Mouse (Mus musculus) heart, embryonic 15.5 days (tissue): ENCODE data around the gene Tas1r1. TPM values are rescaled to one million over a fixed set of nuclear protein-coding genes. Genes with fewer than 3 reads are reported as not detected.

Experiments
- ATAC-seq: fragments of 200-750 bp; cut with Nextera tagmentation; replicated peaks from 2 replicates; pipeline ENCODE4 v1.8.0; 2017; ENCODE audit warnings: low read depth, moderate TSS enrichment; ENCODE audit not compliant: insufficient number of reproducible peaks, insufficient read depth, low FRiP score
- H3K27ac ChIP-seq: fragments of 300-500 bp; sonication (generic); 2 replicates; pipeline ENCODE4 v1.5.1; 2015; ENCODE audit warnings: mild to moderate bottlenecking, inconsistent platforms
- H3K27me3 ChIP-seq: fragments of 300-500 bp; sonication (generic); 2 replicates; pipeline ENCODE4 v1.6.1; 2015; ENCODE audit warnings: inconsistent platforms
- H3K36me3 ChIP-seq: fragments of 300-500 bp; sonication (generic); 2 replicates; pipeline ENCODE4 v1.6.1; 2015; ENCODE audit warnings: mild to moderate bottlenecking, inconsistent platforms
- H3K4me1 ChIP-seq: fragments of 300-500 bp; sonication (generic); replicated peaks from 2 replicates; pipeline ENCODE4 v1.6.1; 2015; ENCODE audit warnings: inconsistent platforms
- H3K4me2 ChIP-seq: fragments of 300-500 bp; sonication (generic); 2 replicates; pipeline ENCODE4 v1.6.1; 2015; ENCODE audit warnings: inconsistent platforms, mild to moderate bottlenecking, moderate library complexity
- H3K4me3 ChIP-seq: fragments of 300-500 bp; sonication (generic); 2 replicates; pipeline ENCODE4 v1.5.1; 2015; ENCODE audit warnings: mild to moderate bottlenecking, inconsistent platforms
- H3K9ac ChIP-seq: fragments of 300-500 bp; sonication (generic); 2 replicates; pipeline ENCODE4 v1.6.1; 2015; ENCODE audit warnings: mild to moderate bottlenecking, inconsistent platforms
- H3K9me3 ChIP-seq: fragments of 300-500 bp; sonication (generic); replicated peaks from 2 replicates; pipeline ENCODE4 v1.6.1; 2016; ENCODE audit warnings: inconsistent platforms
- WGBS: fragments of 180-500 bp; shearing (Covaris S2); methylation state at CpG from one replicate; pipeline ENCODE4 v1.1.7; 2015; ENCODE audit warnings: mixed read lengths; 5-methylcytosine and 5-hydroxymethylcytosine counted together
- polyA plus RNA-seq: library from polyadenylated mRNA; unstranded; fragments of >200 nt; fragmentation: Nextera tagmentation; extraction: Ambion mirVana; gene quantifications from 2 replicates; pipeline ENCODE4 v1.2.1, GENCODE M21; 2015

Gene Tas1r1
- polyA plus RNA-seq, 1 experiment from 2014 or later, result 0.25 TPM

DNA sequence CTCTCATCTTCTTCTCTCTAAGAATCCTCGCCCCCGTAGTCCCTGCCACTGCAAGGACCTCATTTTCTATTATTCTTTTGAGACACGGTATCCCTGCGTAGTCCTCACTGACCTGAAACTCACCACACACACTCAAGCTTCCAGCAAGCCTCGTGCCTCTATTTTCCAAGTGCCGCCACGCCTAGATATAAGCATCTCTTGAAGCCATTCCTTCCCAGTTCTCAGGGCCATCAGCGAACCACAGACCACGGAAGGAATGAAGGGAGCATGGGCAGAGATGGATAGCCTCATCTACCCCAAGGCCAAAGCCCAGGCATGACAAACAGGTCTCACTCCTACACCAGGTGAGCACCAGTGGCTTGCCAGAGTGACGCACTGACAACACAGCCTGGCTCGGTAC lies 13.8 kb downstream of the Tas1r1 start:
- H3K9ac ChIP-seq, result no peak overlapping the region
- 86% methylated on average over 11 of the region's 11 CpGs for WGBS
- no peak overlapping the region for H3K4me2 ChIP-seq
- H3K4me3 ChIP-seq, result no peak overlapping the region
- peaks cover 42% of the 10 kb centered on the region for H3K4me1 ChIP-seq
- H3K27me3 ChIP-seq, result no peaks in the 10 kb centered on the region
- ATAC-seq, result no peak
- no peaks in the 10 kb centered on the region for H3K9me3 ChIP-seq
- H3K27ac ChIP-seq, result no peak overlapping the region
- peaks cover 39% of the 10 kb centered on the region for H3K36me3 ChIP-seq

DNA sequence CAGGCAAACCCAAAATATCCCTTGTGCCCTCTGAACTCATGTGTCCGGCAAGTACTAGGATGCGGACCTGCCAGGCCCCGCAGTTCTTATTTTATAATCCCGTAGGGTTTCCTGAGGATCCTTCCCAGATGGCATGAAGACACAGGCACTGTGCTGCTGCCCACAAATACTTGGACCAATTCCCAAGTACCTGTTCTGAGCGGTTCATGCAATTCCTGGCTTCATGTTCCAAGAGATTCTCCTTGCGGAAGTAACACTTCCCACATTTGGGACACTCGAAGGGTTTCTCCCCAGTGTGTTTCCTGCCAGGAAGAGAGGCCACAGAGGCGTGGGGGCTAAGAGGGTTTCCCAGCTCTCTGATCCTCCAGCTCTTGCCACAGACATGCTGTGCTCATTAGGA lies 15.9 kb downstream of the Tas1r1 start:
- peaks cover 29% of the 10 kb centered on the region for H3K4me1 ChIP-seq
- H3K27ac ChIP-seq, result no peak overlapping the region
- no peaks in the 10 kb centered on the region for H3K9me3 ChIP-seq
- no peak overlapping the region for H3K4me2 ChIP-seq
- H3K9ac ChIP-seq, result no peak overlapping the region
- H3K27me3 ChIP-seq, result no peaks in the 10 kb centered on the region
- WGBS, result 81% methylated on average over 8 of the region's 8 CpGs
- peaks cover 55% of the 10 kb centered on the region for H3K36me3 ChIP-seq
- no peak for ATAC-seq
- no peak overlapping the region for H3K4me3 ChIP-seq

DNA sequence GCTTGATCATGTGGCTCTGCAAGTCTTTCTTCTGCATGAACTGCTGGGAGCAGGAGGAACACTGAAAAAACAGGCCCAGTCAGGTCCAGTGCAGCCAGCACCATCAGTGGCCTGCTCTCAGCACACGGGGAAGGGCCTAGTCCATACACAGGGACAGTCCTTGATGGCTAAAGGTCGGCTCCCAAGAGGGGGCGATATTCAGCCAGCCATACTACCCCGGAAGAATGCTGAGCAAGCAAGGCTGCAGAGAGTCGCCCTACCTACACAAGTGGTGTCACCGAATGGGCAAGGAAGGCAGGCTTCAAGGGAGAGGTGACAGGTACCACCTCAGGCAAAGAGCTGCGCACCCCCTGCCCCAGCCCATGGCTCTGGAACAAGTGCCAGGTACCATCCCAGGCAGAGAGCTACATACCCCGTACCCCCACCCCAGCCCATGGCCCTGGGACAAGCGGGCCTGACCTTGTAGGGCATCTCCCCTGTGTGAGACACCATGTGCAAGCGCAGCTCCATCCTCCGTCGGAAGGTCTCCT lies 16.7 kb downstream of the Tas1r1 start:
- H3K4me2 ChIP-seq, result no peak overlapping the region
- no peak overlapping the region for H3K27ac ChIP-seq
- ATAC-seq, result no peak
- no peak overlapping the region for H3K9ac ChIP-seq
- peaks cover 25% of the 10 kb centered on the region for H3K4me1 ChIP-seq
- H3K4me3 ChIP-seq, result no peak overlapping the region
- H3K36me3 ChIP-seq, result peaks cover 60% of the 10 kb centered on the region
- no peaks in the 10 kb centered on the region for H3K9me3 ChIP-seq
- 75% methylated on average over 12 of the region's 12 CpGs for WGBS
- H3K27me3 ChIP-seq, result no peaks in the 10 kb centered on the region

DNA sequence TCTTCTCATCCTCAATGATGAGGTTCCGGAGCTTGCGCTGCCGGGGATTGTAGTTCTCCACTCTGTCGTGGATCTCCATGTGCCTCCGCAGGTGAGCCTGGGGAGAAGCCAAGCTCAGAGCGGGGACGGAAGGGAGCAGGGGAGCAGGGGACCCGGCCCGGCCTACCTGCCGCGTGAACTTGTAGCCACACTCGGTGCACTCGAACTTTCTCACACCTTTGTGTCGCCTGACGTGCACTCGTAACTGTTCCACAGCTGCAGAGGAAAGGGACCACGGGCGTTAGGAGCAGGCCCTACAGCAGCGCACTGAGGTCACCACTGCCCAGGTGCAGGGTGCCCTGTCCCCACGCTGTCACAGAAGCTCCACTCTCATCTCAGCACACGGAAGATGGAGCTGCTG lies 18.3 kb downstream of the Tas1r1 start:
- Histone ChIP-seq H3K4me1 (peaks cover 9% of the 10 kb centered on the region), H3K27me3 (no peaks in the 10 kb centered on the region), H3K4me3 (no peak overlapping the region), H3K9me3 (no peaks in the 10 kb centered on the region), H3K4me2 (no peak overlapping the region), H3K27ac (no peak overlapping the region), H3K9ac (no peak overlapping the region), H3K36me3 (peaks cover 76% of the 10 kb centered on the region)
- WGBS, result 89% methylated on average over 21 of the region's 21 CpGs
- no peak for ATAC-seq

DNA sequence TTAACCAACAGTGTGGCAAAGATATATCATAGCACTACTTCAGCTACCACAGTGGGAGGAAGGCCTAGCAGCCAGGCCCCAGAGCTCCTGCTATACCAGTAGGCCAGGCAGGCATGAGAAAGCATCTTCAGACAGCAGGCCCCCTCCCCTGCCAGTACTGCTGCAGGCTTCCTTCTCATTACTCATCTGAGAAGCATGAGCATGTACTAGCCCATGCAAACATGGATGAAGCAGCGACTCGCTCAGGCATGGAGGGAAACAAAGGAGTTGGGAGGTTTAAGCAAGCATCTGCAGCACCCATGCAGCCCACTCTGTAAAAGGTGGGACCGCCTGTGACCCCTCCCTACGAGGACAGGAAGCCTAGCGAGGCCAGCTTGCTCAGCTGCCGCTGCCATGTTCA lies 19.3 kb downstream of the Tas1r1 start:
- Histone ChIP-seq H3K4me3 (no peak overlapping the region), H3K9me3 (no peaks in the 10 kb centered on the region), H3K9ac (no peak overlapping the region), H3K36me3 (peaks cover 84% of the 10 kb centered on the region), H3K4me2 (no peak overlapping the region), H3K27me3 (no peaks in the 10 kb centered on the region), H3K27ac (no peak overlapping the region), H3K4me1 (peaks cover 5% of the 10 kb centered on the region)
- WGBS, result 82% methylated on average over 6 of the region's 6 CpGs
- ATAC-seq, result no peak

DNA sequence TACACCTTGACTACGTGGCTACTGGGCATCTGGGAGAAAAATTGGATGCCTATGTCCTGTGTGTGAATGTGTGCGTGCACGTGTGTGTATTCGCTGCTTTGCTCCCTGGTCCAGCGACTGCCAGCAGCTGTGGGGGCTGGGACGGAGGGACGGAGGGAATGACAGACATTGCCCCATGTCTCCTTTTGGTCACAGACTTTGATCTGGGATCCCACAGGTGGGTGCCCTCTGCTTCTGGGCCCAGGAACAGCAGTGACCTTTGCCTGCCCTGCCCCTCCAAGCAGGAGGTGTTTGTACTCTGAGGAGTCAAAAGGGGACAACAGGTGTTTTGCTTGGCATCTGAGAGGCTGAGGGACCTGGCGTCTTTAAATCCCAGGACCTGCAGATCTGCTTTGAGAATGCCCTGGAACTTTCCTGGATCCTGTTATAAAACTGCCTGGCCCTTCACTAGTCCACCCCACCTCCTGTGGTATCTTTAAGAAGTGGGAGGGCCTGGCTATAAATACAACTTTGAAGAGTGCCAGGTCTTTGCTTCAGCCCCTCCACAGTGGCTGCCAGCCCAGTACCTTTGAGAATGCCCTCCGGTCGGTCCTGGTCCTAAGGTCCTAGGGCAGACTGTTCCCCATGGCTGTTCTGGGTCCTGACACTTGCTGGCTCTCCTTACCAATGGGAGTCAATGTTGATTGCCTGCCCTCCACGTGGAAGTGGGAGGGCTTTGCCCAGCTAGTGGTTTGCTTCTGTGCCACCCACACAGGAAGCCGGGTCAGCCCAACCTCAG lies 25.1 kb downstream of the Tas1r1 start:
- peaks cover 46% of the 10 kb centered on the region for H3K36me3 ChIP-seq
- peaks cover 50% of the 10 kb centered on the region for H3K4me1 ChIP-seq
- ATAC-seq, result no peak
- H3K9me3 ChIP-seq, result no peaks in the 10 kb centered on the region
- H3K9ac ChIP-seq, result peak overlapping the region; percentile 31
- peak overlapping the region; percentile 96 for H3K27ac ChIP-seq
- 62% methylated on average over 12 of the region's 12 CpGs for WGBS
- peak overlapping the region; percentile 24 for H3K4me3 ChIP-seq
- H3K4me2 ChIP-seq, result peak overlapping the region; percentile 97
- no peaks in the 10 kb centered on the region for H3K27me3 ChIP-seq

DNA sequence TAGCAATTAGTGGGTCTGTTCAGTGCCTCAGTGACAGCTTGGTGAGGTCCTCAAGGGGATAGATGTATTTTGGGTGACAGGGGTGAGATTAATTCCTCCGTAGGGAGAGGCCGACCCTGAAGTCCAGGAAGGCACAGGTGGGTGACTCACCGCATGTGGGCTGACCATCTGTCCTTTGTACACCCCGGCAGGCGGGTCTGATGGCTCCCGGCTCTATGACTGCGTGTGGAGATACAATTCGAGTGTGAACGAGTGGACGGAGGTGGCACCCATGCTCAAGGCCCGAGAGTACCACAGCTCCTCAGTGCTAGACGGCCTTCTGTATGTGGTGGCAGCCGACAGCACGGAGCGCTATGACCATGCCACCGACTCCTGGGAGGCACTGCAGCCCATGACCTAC lies 26.3 kb downstream of the Tas1r1 start:
- peaks cover 35% of the 10 kb centered on the region for H3K36me3 ChIP-seq
- H3K4me2 ChIP-seq, result peak overlapping the region; percentile 97
- ATAC-seq, result no peak
- peak overlapping the region; percentile 75 for H3K4me3 ChIP-seq
- H3K9ac ChIP-seq, result 0 out of 2 replicates have a peak overlapping the region, but pooled peaks have one; percentile 18
- H3K9me3 ChIP-seq, result no peaks in the 10 kb centered on the region
- peak overlapping the region; percentile 96 for H3K27ac ChIP-seq
- 82% methylated on average over 16 of the region's 16 CpGs for WGBS
- peaks cover 61% of the 10 kb centered on the region for H3K4me1 ChIP-seq
- no peaks in the 10 kb centered on the region for H3K27me3 ChIP-seq

DNA sequence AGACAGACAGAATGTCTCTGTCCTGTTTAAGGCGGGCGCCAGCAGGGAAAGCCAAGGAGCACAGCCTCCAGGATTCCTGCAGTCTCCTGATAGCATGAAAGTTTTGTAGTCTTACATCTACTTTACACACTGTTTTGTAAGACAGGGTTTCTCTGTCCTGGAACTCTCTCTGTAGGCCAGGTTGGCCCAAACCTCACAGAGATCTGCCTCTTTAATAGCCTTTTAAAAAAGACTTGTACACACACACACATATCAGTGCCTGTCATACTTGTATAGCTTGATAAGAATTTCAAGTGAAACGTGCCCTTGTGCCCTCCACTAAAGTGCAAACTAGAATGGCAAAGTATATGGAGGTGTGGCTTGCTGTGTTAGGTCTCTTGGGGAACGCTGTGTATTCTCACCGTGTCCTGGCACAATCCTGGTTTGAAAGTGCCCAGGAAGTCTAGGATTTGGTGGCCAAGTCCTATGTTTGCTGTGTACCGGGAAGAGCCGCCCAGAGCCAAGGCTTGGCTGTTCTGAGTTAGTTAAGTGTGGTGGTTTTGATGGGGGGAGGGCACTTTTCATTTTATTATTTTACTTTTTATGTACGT lies 27.1 kb downstream of the Tas1r1 start:
- H3K4me1 ChIP-seq, result peaks cover 66% of the 10 kb centered on the region
- peak overlapping the region; percentile 97 for H3K4me2 ChIP-seq
- no peaks in the 10 kb centered on the region for H3K27me3 ChIP-seq
- peak overlapping the region; percentile 96 for H3K27ac ChIP-seq
- peak overlapping the region; percentile 75 for H3K4me3 ChIP-seq
- 42% methylated on average over 8 of the region's 8 CpGs for WGBS
- no peaks in the 10 kb centered on the region for H3K9me3 ChIP-seq
- ATAC-seq, result no peak
- H3K9ac ChIP-seq, result peak overlapping the region; percentile 86
- H3K36me3 ChIP-seq, result peaks cover 29% of the 10 kb centered on the region

DNA sequence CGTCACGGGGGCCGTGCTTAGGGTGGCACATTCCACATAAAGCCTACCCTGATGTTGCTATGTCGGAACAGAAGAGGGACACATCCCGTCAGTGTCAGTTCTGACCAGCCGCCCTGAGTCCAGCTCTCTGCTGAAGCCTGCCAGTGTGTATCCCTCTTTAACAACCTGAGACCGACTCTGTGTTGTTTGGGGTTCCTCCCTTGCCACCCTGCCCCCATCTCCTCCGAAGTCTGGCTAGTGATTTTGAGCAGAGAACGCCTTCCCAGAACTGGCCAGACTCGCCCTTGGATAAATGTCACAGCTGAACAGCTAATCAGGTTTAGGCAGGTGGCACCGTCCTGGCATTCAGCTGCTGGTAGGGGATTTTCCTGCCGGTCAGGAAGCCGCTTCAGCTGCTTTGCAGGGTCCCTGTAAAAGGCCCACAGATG lies 27.6 kb downstream of the Tas1r1 start:
- H3K4me3 ChIP-seq, result peak overlapping the region; percentile 75
- no peaks in the 10 kb centered on the region for H3K27me3 ChIP-seq
- ATAC-seq, result no peak
- H3K4me2 ChIP-seq, result peak overlapping the region; percentile 97
- peak overlapping the region; percentile 96 for H3K27ac ChIP-seq
- no peaks in the 10 kb centered on the region for H3K9me3 ChIP-seq
- peaks cover 24% of the 10 kb centered on the region for H3K36me3 ChIP-seq
- H3K4me1 ChIP-seq, result peaks cover 66% of the 10 kb centered on the region
- peak overlapping the region; percentile 86 for H3K9ac ChIP-seq
- WGBS, result 6% methylated on average over 13 of the region's 13 CpGs

DNA sequence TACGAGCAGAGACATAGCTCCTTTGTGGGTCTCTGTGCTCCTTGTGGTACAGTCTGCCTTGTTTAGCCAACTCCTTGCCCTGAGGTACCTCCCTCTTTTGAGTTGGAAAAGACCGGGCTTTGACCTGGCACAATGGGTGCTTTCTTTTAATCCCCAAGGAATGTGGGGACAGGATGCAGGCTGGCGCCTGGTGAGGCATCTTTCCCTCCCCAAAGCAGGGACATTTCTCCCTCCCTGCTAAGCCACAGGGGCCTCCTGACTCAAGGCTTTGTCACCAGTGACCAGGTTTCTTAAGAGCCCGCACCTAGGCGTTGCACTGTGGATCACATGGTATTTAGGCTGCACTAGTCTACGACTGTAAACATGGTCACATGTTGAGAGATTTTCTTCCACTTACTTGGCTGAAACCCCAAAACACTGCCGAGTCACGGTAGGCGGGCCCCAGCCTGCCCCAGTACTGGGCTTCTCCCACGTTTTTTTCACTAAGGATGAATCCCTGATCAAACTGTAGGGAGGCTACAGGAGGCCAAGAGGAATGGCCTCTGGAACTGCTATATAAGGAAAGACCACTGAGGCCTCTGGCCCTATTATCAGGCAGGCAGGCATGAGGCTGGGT lies 28.2 kb downstream of the Tas1r1 start:
- Histone ChIP-seq H3K36me3 (peaks cover 19% of the 10 kb centered on the region), H3K4me3 (peak overlapping the region; percentile 75), H3K9me3 (no peaks in the 10 kb centered on the region), H3K4me1 (peaks cover 66% of the 10 kb centered on the region), H3K4me2 (peak overlapping the region; percentile 97), H3K9ac (peak overlapping the region; percentile 86), H3K27me3 (no peaks in the 10 kb centered on the region), H3K27ac (peak overlapping the region; percentile 96)
- peak; percentile 3 for ATAC-seq
- 1% methylated on average over 10 of the region's 10 CpGs for WGBS
